ENCODE assay signal across 43 mouse cellular contexts in genomic region chr7:140402818-140403217, GRCm38 (mm10). TPM values are rescaled to one million over a fixed set of nuclear protein-coding genes. Genes with fewer than 3 reads are reported as not detected.
"Had no signal": no experiment of that assay in that cellular context is flagged by ENCODE, and none has a peak within 500 bp of the region (broad histone marks: within the 10 kb centered on the region; RNA-seq: fewer than 3 reads in every experiment).

Olfr531 (minus strand) TSS chr7:140402918.

- H3K9me3 ChIP-seq: heart, embryonic 10.5 days; heart, embryonic 15.5 days; hindbrain, embryonic 10.5 days; hindbrain, embryonic 13.5 days; hindbrain, embryonic 15.5 days; intestine, embryonic 15.5 days; kidney, embryonic 15.5 days had no signal

- H3K4me2 ChIP-seq: heart, embryonic 11.5 days; heart, embryonic 12.5 days; heart, embryonic 13.5 days; heart, embryonic 15.5 days; hindbrain, embryonic 12.5 days; hindbrain, embryonic 13.5 days; hindbrain, embryonic 14.5 days; hindbrain, embryonic 15.5 days; intestine, embryonic 15.5 days; kidney, embryonic 15.5 days had no signal

- H3K36me3 ChIP-seq: heart, embryonic 10.5 days; heart, embryonic 12.5 days; heart, embryonic 13.5 days; heart, embryonic 15.5 days; hindbrain, embryonic 10.5 days; hindbrain, embryonic 12.5 days; hindbrain, embryonic 13.5 days; hindbrain, embryonic 15.5 days; intestine, embryonic 15.5 days; kidney, embryonic 15.5 days had no signal

- DNase-seq: heart, postnatal 10 days; heart, postnatal 14 days; heart, postnatal 36 days; heart, postnatal 4 days; kidney, adult 11 months; kidney, adult 18-20 months; kidney, adult 2 months; kidney, adult 8-10 months; kidney, adult 9 months; kidney, postnatal 10 days; kidney, postnatal 14 days; kidney, postnatal 25 days; kidney, postnatal 36 days; kidney, postnatal 4 days; layer of hippocampus, adult 9-11 months; layer of hippocampus, postnatal 36 days had no signal

- H3K4me3 ChIP-seq: heart, embryonic 10.5 days; heart, embryonic 12.5 days; heart, embryonic 13.5 days; heart, embryonic 15.5 days; hindbrain, embryonic 10.5 days; hindbrain, embryonic 12.5 days; hindbrain, embryonic 13.5 days; hindbrain, embryonic 15.5 days; intestine, embryonic 15.5 days; kidney, embryonic 15.5 days; layer of hippocampus, adult 2 months had no signal

- H3K27ac ChIP-seq: heart, embryonic 10.5 days; heart, embryonic 13.5 days; heart, embryonic 15.5 days; hindbrain, embryonic 10.5 days; hindbrain, embryonic 12.5 days; hindbrain, embryonic 13.5 days; hindbrain, embryonic 14.5 days; hindbrain, embryonic 15.5 days; hindbrain, postnatal 0 days; intestine, embryonic 15.5 days; kidney, embryonic 15.5 days; kidney, postnatal 0 days; layer of hippocampus, adult 2 months had no signal

- H3K4me1 ChIP-seq: heart, embryonic 10.5 days; heart, embryonic 12.5 days; heart, embryonic 13.5 days; heart, embryonic 15.5 days; hindbrain, embryonic 10.5 days; hindbrain, embryonic 12.5 days; hindbrain, embryonic 13.5 days; hindbrain, embryonic 15.5 days; intestine, embryonic 15.5 days; kidney, embryonic 15.5 days had no signal

- ATAC-seq: hindbrain, embryonic 16.5 days; hindbrain, postnatal 0 days; inflammation-experienced regulatory T-cells, adult 6 months; intestine, embryonic 15.5 days; intestine, embryonic 16.5 days; intestine, postnatal 0 days had no signal

- H3K27me3 ChIP-seq: heart, embryonic 12.5 days; heart, embryonic 13.5 days; heart, embryonic 15.5 days; hindbrain, embryonic 12.5 days; hindbrain, embryonic 13.5 days; hindbrain, embryonic 15.5 days; intestine, embryonic 15.5 days; kidney, embryonic 15.5 days had no signal

- H3K9ac ChIP-seq: heart, embryonic 12.5 days; heart, embryonic 13.5 days; heart, embryonic 15.5 days; hindbrain, embryonic 12.5 days; hindbrain, embryonic 13.5 days; hindbrain, embryonic 14.5 days; hindbrain, embryonic 15.5 days; intestine, embryonic 15.5 days; kidney, embryonic 15.5 days had no signal

RNA-seq across cellular contexts. Expression of gene Olfr531, which starts in this region (rescaled TPM):
- polyA plus RNA-seq: heart, embryonic 10.5 days; heart, embryonic 11.5 days; heart, embryonic 12.5 days; heart, embryonic 13.5 days; heart, embryonic 14.5 days; heart, embryonic 15.5 days; heart, embryonic 16.5 days; heart, postnatal 0 days; hindbrain, embryonic 10.5 days; hindbrain, embryonic 11.5 days; hindbrain, embryonic 12.5 days; hindbrain, embryonic 13.5 days; hindbrain, embryonic 14.5 days; hindbrain, embryonic 15.5 days; hindbrain, embryonic 16.5 days; hindbrain, postnatal 0 days; inflammation-experienced regulatory T-cells, adult 6 months; intestine, embryonic 14.5 days; intestine, embryonic 15.5 days; intestine, embryonic 16.5 days; intestine, postnatal 0 days; kidney, adult 2 months; kidney, embryonic 14.5 days; kidney, embryonic 15.5 days; kidney, embryonic 16.5 days; kidney, postnatal 0 days; large intestine, adult 2 months had no signal
